Mouse (Mus musculus): ENCODE data around the gene Npcd. TPM values are rescaled to one million over a fixed set of nuclear protein-coding genes. Genes with fewer than 3 reads are reported as not detected.

Gene Npcd
- under 1 TPM in 1 of 2 experiments, not detected in 1; 0.61 TPM for total RNA-seq (2021)
- long read RNA-seq, experiment 1, result 0 reads
- long read RNA-seq, experiment 2, result 0 reads

DNA sequence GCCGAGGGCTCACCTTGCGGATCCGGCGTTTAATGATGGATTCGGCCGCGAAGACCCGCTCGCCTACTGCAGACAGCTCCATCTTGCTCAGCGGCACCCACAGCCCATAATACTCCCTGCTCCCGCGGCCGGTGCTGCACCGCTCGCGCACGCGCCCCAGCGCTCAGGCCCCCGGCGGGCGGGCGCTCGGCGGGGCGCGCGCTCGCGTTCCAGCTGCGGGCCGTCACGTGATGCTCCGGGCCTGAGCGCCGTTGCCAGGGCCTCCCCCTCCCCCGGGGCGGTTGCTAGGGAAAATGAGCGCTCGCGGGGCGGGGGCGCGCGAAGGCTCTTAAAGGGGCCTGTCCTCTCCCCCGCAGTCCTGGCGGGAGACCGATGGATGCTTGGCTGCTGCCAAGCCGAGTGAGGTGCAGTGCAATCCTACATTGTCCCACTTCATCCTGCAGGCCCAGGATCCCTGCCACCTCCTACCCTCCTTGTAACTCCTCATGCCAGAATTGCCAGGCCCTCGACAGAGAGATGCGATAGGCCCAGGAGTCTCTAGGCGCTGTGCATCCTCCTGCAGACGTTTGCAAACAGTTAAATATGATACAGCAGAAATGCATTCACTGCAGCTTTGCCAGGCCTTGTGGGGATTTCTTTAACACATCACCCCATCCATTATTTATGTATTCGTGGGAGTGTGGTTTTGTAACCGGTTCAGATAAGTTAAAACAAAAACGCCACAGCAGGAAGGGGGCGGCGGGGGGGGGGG lies at the start of gene Npcd, which contains the start of gene Cbx6:
TSS of gene Npcd (minus strand) at position 108 of the 751 bp plus-strand sequence.
TSS of gene Cbx6 (minus strand) at position 559 of the 751 bp plus-strand sequence.
- peak; percentile 96 for DNase-seq

GRCm38 (mm10) chr15:79883352-79883822 lies 49.4 kb upstream of the Npcd start:
- DNase-seq, result peak; percentile 92

DNA sequence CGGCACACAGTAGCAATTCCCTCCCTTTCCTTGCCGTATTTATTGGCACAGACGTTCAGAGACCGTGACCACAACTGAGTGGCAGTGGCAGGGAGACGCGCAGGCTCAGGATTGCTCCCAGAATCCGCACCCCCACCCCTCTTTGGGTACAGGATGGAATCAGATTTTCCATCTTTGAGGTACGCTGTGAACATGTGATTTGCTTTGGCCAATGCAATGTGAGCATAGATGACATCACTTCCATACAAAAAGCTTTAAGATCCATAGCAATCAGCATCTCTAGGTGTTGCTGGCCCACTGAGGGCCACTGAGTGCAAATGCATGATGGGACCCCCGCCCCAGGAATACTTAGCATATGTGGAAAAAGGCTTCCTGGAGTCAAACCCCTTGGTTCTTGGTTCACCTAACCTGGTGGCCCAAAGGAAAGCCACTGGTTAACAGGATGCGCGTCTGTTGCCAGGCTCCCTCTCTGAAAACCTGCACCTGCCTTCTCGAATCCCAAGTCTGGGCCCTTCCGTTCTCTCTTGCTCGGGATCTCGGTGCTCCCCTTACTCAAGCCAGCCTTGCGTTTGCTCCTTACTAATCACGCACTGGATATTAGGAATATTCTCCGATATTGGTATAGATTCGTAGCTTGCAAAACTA lies 48.7 kb upstream of the Npcd start:
- DNase-seq, result peak; percentile 7

DNA sequence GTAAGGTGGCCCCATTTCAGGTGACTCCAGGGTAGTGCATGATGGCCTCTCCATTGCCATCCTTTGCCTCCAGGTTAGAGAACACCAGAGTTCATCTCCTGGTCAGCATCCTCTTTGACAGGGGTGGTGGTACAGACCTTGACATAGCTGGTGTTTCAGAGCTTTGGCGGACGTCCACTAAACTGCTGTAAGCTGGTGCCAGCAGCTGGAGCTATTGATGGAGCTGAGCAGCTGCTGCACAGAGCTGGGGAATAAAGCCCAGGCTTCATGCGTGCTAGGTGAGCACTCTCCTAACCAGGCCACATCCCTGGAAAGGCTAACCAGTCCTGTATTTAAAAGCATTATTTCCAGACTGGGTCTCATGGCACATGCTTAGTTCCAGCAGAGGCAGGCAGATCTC lies 46.4 kb upstream of the Npcd start:
- peak; percentile 9 for DNase-seq

DNA sequence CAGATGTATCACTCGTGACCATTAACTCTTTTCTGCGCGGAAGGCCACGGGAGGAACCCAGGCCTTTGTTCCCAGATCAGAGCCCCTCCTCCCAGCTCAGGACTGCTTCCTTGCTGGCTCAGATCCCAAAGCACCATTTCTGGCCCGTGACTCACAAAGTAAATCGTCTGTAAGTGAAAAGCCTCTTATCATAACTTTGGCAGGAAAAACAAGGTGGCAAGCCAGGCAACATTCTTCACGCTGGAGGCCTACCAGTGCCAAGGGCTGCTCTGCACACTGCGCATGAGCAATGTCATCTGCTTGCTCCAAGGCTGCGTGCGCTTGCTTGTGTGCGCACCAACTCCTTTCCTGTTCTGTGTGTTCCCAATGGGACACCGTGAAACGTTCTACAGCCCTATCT lies 45.3 kb upstream of the Npcd start:
- peak; percentile 70 for DNase-seq

DNA sequence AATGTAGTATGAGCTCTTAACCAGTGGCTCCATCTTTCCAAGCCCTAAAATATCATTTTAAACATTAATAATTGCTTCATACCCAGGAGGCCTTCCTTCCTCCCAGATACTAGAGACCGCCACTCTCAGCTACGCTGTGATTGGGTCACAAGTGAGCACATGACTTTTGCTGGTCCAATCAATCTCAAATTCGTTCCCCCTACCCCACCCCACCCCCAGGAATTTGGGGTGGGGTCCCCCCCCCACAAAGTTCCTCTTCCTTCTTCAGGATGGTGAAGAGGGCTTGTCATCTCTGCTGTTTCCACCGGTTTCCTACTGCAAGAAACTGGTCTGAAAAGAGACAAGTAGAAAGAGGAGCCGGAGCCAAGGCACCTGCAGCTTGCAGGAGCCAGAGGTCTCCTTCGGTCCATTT lies 44.7 kb upstream of the Npcd start:
- DNase-seq, result peak; percentile 38

DNA sequence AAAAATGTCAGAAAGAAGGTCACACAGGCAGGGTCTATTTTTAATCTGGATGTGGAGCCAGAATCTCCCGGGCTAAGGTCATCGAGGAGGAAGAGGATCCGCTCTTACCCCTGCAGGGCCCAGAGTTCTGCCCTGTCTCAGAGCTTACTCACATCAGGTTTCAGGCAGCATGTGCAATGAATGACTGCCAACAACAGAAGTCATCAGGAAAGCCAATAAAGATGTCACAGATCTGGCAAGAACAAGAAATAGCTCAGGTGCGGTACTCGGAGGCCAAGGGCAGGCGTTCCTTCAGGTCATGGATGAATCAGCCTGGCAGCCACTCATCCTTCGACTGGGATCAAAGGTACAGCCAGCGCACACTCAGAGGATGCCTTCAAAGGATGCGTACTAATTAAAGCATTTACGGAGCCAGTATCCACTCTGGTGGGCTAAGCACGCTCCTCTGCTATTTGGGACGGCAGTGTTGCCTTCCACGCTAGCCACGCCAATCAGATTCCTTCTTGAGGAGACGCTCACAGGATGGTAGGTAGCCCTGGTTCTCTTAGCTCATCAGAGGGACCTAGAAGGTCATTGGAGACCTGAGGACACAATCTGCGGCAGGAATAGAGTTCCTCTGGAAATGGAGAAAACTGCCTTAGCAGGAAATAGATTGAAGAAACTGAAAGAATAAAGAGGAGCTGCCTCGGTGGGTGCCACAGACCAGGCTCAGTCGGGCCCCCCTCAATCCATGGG lies 41.4 kb upstream of the Npcd start:
- DNase-seq, result no peak

DNA sequence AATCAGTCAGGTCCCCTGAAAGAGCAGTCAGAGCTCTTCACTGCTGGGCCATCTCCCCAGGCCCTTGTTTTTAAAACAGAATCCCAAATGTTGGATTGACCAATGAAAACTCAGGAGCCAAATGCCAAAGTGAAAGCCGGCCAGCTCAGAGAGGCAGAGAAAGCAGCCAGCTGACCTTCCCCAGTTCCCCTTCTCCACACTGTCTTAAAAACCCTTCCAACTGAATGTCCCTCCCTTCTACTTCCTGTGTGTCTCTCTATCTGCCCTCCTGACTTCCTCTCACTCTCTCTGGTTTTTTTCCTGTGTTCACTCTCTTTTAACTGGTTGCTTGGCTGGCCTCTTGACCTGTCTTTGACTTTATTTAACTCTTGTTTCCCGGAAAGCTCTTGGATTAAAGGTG lies 40.0 kb upstream of the Npcd start:
- no peak for DNase-seq

GRCm38 (mm10) chr15:79873545-79873944 lies 39.5 kb upstream of the Npcd start:
- no peak for DNase-seq

DNA sequence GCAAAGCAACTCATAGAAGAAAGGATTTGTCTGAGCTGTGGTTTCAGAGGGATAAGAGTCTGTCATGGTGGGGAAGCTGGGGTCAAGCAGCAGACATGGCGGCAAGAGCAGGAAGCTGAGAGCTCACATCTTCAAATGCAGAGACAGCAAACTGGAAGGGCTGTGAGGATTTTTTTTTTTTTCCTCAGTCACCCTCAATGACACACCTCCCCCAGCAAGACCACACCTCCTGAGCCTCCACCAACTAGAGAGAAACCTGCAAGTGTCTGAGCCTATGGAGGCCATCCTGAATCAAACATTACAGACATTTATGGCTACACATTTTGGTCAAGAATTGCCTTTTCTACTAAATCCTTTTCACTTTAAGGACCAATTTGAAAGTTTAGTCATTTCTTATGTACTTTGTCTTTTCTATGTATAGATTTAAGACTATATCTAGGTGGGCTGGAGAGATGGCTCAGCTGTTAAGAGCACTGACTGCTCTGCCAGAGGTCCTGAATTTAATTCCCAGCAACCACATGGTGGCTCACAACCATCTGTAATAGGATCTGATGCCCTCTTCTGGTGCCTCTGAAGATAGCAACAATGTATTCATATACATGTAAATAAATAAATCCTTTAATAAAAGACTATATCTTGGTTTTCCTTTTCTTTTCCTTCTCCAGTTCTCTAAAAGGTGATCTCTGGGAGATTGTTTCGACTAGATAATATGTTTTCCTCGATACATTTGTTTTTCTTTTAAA lies 33.4 kb upstream of the Npcd start:
- DNase-seq, result no peak

DNA sequence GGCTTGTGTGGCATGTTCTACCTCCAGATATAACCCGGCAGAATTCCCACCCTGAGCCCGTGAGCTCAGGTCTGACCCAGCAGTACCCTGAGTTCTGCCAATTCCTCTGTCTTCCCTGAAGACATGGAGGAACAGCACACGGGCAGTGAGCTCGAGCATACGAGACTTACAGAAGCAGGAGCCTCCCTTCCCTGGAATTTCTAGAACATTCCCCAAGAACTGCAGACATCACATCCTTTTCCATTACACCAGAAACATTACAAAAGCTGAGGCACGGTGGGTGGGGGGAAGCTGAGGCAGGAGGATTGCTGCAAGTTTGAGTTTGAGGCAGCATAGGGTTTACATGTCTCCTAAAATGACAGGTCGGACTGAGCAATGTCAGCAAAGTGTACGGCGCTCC lies 25.8 kb upstream of the Npcd start:
- DNase-seq, result no peak

- no peak for DNase-seq
Measured at GRCm38 (mm10) chr15:79858979-79859378, 24.9 kb upstream of the Npcd start.

DNA sequence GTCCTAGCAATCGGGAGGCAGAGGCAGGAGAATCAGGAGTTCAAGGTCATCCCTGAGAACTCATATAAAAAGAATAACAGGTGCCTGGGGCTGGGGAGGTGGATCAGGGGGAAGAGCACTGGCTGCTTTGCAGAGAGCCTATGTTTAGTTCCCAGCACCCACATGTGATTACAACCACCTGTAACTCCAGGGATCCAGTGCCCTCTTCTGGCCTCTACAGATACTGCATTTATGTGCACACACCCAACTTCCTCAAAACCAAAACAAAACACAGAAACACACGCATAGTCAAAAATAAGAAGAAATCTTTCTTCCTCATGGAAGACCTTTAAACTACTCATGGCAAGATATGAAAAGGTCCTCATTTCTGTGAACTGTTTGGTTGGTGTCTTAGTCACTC lies 16.1 kb upstream of the Npcd start:
- no peak for DNase-seq

DNA sequence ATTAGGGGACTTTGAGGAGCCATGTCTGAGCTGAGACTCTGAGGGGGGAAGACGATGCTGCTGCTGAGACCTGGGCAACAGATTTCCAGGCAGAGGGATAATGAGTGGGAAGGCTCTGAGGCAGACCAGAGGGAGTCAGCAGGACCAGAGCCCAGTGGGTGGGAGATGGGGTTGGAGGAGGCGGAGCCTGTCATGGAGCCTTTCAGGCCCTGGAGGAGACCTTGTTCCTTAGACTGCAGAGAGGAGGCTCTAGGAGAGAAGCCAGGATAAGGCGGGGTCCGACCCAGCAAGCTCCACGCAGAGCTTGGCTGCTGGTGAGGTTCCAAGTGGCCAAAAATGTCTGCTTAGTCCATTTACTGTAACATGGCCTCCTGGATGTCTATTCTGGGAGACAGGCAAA lies 13.1 kb upstream of the Npcd start:
- peak; percentile 80 for DNase-seq

DNA sequence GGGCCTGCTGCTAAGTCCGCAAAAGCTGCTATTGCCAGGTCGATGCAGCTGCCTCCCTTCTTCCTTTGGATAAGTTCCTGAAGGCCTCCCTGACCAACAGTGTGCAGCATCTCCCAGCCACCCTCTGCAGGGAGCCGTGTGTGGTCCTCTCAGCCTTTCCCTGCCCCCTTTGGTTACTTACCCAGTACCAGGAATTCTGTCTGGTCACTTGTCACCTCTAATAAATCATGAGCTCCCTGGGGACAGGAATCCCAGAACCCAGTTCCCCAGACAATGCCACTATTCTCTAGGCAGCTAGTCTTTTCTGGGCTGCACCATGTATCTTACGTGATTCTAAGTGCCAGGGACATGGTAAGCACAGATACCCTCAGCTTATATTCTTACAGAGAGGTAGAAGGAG lies 11.9 kb upstream of the Npcd start:
- no peak for DNase-seq

GRCm38 (mm10) chr15:79842985-79843384 lies 8.9 kb upstream of the Npcd start:
- DNase-seq, result no peak

DNA sequence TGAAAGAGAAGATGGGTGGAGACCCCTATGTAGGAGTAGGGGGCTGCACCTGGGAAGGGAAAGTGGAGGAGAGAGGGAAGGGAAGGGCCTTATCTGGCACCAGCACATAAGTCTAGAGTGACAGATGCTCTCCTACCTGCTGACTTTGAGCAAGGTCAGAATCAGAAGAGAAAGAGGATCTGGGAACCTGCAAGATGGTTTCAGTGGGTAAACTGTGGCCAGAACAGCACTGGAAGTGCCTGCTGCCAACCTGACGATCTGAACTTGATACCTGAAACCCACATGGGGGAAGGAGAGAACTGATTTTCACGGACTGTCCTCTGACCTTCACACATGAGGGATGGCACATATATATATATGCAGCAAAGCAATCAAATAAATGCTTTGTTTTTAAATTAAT lies 6.2 kb upstream of the Npcd start:
- DNase-seq, result no peak

DNA sequence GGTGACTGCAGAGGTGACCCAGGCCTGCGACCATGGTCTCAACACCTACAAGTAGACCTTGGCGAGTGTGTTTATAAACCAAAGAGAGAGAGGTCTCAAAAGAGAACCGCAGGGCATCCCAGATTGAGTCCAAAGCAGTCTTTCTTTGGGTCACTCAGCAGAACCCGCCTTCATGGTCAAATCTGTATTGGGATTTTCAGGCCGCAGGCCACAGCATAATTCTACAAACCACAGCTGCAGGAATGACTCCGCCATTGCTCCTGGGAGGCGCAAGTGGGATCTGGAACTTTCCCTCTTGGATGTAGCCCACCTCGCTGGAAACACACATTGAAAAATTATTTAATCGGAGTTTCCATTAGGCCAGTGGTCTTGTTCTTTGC lies 834 bp upstream of the Npcd start:
- no peak for DNase-seq

- DNase-seq, result no peak
Measured at GRCm38 (mm10) chr15:79833251-79834050, 586 bp downstream of the Npcd start.

DNA sequence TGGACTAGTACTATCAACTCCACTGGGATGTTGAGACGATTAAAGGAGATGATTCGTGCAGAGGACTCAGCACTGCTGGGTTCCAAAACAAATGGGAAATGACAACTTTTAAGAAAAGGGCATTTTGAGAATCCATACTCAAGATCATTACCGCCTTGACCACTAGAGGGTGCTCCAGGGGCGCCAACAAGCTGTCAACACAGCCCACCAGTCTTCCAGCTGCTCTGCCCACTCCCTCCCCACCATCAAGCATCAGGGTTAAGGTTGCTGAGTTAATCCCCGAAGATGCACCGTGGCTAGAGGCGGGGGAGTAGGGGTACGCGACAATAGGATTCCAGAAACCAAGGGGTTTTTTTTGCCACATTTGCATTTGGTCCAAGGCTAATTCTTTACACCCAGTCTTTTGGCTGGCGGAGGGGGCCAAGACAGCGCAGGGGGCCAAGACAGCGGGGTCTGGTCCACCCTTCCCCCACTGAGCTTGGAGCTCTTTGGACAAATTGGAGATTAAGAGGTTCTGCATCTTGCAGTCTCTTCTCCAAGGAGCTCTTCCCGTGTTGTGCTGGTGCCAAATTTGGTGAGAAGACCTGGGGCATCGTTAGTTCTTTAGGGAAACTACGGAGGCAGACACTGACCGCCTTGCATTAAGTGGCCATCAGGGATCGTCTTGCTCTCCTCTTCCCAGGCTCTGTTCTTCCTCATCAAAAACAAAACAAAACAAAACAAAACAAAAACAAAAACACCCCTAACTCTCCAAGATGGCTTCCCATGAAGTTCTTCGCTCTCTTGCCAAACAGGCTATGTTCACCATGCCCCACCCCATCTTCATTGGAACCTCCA lies 1.8 kb downstream of the Npcd start:
- peak; percentile 54 for DNase-seq
